Mouse (Mus musculus) small intestine, adult 2 months (tissue): Measurements from ENCODE around the gene Slc25a33.

ENCODE experiments used
- CTCF ChIP-seq: fragments of 200-500 bp; IDR thresholded peaks from 2 replicates; pipeline ENCODE4 v1.5.1; 2012; ENCODE audit warnings: low read depth, mild to moderate bottlenecking, control low read depth, inconsistent platforms, low read length, moderate library complexity, mixed read lengths; ENCODE audit not compliant: insufficient replicate concordance, insufficient read length; ENCODE audit errors: extremely low read depth
- POLR2A ChIP-seq: fragments of 200-500 bp; IDR thresholded peaks from 2 replicates; pipeline ENCODE4 v1.6.1; 2012; ENCODE audit warnings: low read depth, mild to moderate bottlenecking, control low read depth, inconsistent platforms, low read length, moderate library complexity

DNA sequence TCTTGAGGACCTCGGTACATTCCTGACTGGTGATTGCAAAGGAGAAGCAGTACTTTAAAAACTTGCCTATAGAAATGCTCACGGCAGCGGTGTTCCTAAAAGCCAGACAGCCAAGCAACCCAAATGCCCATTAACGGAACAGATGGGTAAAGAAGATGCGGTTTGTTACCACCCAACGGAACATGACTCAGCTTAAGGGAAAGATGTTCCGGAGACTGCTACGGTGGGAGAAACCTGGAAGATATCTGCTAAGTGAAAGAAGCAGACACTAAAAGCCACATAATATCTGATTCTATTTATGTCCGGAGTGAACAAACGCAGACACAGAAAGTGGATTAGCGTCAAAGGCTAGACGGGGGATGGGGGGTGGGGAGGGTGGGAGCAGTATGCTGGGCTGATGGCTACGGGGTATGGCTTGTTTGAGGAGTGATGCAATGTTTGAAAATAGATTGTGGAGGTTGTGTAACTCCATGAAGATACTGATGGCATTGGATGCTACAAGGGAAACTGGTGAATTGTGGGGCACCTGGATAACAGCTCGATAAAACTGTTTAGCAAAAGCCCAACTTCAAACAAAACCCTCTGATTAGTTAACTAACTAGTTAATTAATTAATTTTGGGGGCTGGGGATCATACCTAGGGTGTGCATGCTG, 22.6 kb upstream of the Slc25a33 start:
- TF ChIP-seq CTCF (no peak), POLR2A (no peak)
